Mouse (Mus musculus) C2C12 (cell line): ENCODE measurements at regions not wholly inside any gene's neighbourhood (a gene's known extent, or its start where the extent isn't known, plus 50 kb on each side); places are given as distances from the start of the nearest gene placed in this dataset.
A peak's percentile ranks its signal among the peaks of the same experiment; 100 is the strongest.

Source experiments
- H3K27me3 ChIP-seq: one replicate; pipeline ENCODE4 v1.6.1; 2011; ENCODE audit not compliant: control insufficient read depth, insufficient read depth, insufficient read length
- H3K36me3 ChIP-seq: one replicate; pipeline ENCODE4 v1.6.1; 2011; ENCODE audit not compliant: control insufficient read depth, insufficient read depth
- H3K4me3 ChIP-seq: one replicate; pipeline ENCODE4 v1.5.1; 2011; ENCODE audit warnings: mild to moderate bottlenecking, control low read depth; ENCODE audit not compliant: poor library complexity, insufficient read depth, severe bottlenecking
- H3K79me2 ChIP-seq: one replicate; pipeline ENCODE4 v1.6.1; 2011; ENCODE audit not compliant: control insufficient read depth, insufficient read depth
- H3K79me3 ChIP-seq: one replicate; pipeline ENCODE4 v1.6.1; 2011; ENCODE audit warnings: low read depth, control low read depth
- H3ac ChIP-seq: one replicate; pipeline ENCODE3; 2011; ENCODE audit warnings: low read depth; ENCODE audit not compliant: control insufficient read depth, insufficient read length
- CEBPB ChIP-seq: IDR thresholded peaks from one replicate; pipeline ENCODE4 v1.6.1; 2011; ENCODE audit warnings: low read depth, mild to moderate bottlenecking, control low read depth, moderate library complexity
- CTCF ChIP-seq: IDR thresholded peaks from one replicate; pipeline ENCODE4 v1.5.1; 2011; ENCODE audit not compliant: control insufficient read depth, insufficient read depth, insufficient read length
- FOSL1 ChIP-seq: IDR thresholded peaks from one replicate; pipeline ENCODE4 v1.8.0; 2011; ENCODE audit warnings: mild to moderate bottlenecking, low read length; ENCODE audit not compliant: poor library complexity, insufficient read depth, severe bottlenecking
- MAX ChIP-seq: IDR thresholded peaks from one replicate; pipeline ENCODE4 v1.6.1; 2011; ENCODE audit warnings: mild to moderate bottlenecking, control low read depth
- MYOD1 ChIP-seq: IDR thresholded peaks from one replicate; pipeline ENCODE4 v1.6.1; 2011; ENCODE audit warnings: low read depth; ENCODE audit not compliant: control insufficient read depth, insufficient read length
- MYOG ChIP-seq: IDR thresholded peaks from one replicate; pipeline ENCODE4 v1.6.1; 2011; ENCODE audit not compliant: control insufficient read depth, insufficient read length; ENCODE audit errors: extremely low read depth
- USF1 ChIP-seq: IDR thresholded peaks from one replicate; pipeline ENCODE4 v1.6.1; 2011; ENCODE audit warnings: low read depth, mild to moderate bottlenecking, control low read depth, moderate library complexity

DNA sequence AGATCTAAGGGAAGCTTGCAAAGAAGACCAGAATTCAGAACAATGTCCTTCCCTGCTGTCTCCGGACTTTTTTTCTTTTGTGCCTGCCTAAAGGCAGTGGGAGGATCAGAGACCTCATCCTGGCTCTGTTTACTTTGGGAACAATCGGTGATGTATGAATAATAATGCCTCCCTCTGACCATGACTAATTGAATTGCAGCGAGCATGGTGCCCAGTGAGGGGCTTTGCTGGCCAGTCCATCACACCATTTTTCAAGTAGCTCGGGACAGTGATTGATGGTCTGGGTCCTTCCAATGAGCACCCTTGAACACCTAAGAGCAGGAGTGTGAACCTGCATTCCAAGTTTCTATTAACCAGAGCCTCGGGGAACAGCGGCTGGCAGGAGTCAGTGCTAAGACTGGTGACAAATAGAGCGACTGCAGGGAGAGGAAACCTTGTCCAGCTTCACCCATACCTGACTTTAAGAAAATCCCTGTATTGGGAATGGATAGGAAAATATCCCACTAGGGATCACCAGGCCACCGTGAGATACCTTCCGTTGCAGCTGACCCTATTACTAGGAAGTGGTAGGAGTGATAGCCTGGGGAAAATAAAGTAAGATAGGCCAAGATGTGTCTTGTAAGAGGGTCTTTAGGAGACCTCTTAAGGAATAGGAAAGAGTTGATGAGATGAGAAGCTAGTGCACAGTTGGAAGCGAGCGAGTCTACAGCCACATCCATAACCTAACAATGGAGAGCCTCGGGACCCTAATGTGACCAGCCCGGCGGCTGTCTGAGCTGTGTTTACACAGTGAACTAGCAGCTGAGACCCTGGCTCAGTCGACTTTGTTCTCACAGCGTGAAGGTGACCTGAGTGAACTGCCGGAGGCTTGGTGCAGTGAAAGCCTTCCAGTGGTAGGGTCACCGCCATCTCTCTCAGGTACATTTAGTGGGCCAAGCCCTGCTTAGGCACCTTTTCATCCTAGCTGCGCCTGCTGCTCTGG lies 140.7 kb downstream of the Foxa2 start:
- Histone ChIP-seq H3K27me3 (no peaks in the 10 kb centered on the region), H3ac (no peak overlapping the region), H3K36me3 (no peaks in the 10 kb centered on the region), H3K79me3 (no peaks in the 10 kb centered on the region), H3K4me3 (no peak overlapping the region), H3K79me2 (no peaks in the 10 kb centered on the region)
- TF ChIP-seq USF1 (no peak), CEBPB (no peak), MYOD1 (no peak), CTCF (no peak)

DNA sequence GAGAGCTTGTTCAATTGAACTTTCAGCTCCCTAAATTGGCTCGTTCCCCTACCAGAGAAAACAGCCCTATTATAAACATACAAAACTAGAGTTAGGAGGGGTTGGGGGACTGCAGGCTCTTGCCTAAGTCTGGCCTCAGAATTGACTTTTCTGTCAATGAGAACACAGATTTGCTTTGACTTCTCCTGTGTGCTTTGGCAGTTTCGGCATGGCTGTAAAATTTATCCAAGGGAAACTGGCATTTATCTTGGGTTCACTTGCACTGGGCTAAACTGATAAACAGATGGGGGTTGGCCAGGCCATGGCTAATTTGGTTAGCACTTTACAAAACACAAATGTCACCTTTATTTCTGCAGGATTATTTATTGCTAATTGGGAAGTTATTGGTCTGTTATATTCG lies 141.7 kb downstream of the Foxa2 start:
- no peak for TF ChIP-seq MYOG
- TF ChIP-seq USF1, result no peak
- TF ChIP-seq CTCF, result no peak
- no peak for TF ChIP-seq MYOD1
- no peak for TF ChIP-seq MAX
- TF ChIP-seq FOSL1, result no peak
- no peak for TF ChIP-seq CEBPB
- no peak overlapping the region for H3K4me3 ChIP-seq

DNA sequence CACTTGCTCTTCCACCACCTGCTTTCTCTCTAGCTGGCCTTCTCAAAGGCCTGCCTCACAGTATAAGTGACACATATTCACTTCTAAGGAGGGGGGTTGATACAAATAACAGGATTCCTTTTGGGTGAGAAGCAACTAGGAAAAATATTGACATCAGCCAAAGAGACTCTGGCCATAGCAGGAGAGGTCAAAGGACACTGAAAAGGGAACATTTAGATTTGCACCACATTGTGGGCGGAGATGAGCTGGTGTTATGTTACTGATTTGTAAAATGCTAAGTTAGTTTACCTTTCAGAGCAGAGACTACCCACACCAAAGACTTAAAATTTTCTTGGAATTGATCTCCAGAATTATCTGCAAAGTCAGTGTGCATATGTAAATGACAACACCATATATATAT lies 147.5 kb downstream of the Foxa2 start:
- Histone ChIP-seq H3K27me3 (no peaks in the 10 kb centered on the region), H3K4me3 (no peak overlapping the region), H3K36me3 (no peaks in the 10 kb centered on the region), H3ac (no peak overlapping the region), H3K79me2 (no peaks in the 10 kb centered on the region), H3K79me3 (no peaks in the 10 kb centered on the region)
- TF ChIP-seq MYOG (no peak), CTCF (no peak), MYOD1 (no peak), FOSL1 (no peak), CEBPB (no peak), USF1 (no peak), MAX (no peak)

More for the DNA sequence above, 141.7 kb downstream of the Foxa2 start:
- no peaks in the 10 kb centered on the region for H3K27me3 ChIP-seq
- no peaks in the 10 kb centered on the region for H3K79me3 ChIP-seq
- H3ac ChIP-seq, result no peak overlapping the region
- H3K36me3 ChIP-seq, result no peaks in the 10 kb centered on the region
- H3K79me2 ChIP-seq, result no peaks in the 10 kb centered on the region

DNA sequence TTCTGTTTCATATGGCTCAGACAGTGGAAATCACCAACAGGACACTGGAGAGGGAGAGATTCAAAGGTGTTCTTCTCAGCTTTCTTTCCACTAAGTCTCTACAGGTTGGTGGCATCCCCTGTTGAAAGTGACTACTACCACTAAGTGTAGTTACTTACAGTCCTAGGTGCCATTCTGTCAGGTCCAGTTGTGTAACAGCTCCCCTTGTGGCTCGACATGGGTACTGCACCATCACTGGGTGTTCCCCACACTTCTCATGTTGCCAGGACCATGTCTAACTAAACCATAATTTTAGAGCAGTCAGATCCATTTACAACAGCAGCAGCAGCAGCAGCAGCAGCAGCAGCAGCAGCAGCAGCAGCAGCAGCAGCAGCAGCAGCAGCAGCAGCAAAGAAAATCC lies 151.1 kb downstream of the Foxa2 start:
- TF ChIP-seq CTCF (peak; percentile 70), MYOD1 (no peak)
- no peaks in the 10 kb centered on the region for H3K79me3 ChIP-seq
- H3ac ChIP-seq, result no peak overlapping the region
- no peaks in the 10 kb centered on the region for H3K36me3 ChIP-seq
- no peaks in the 10 kb centered on the region for H3K27me3 ChIP-seq
- no peak overlapping the region for H3K4me3 ChIP-seq
- H3K79me2 ChIP-seq, result no peaks in the 10 kb centered on the region

DNA sequence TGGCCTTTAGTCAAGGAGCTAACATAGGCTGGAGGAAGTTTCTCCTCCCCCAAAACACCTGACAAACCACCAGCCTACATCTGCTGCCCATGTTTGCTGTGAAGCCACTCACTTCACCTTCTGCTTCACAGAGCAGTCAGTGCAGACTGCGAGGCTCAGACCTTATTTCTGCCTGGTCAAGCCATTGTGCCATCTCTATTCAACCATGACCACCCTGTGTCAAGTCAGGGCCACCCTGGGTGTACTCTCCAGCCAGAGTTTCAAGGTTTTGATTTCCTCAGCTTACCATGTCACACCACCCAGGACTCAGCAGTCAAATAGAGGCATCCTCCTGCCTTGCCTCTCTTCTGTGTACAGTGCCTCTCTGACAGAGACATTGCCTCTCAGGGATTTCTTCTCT lies 152.6 kb downstream of the Foxa2 start:
- Histone ChIP-seq H3K4me3 (no peak overlapping the region), H3K79me2 (no peaks in the 10 kb centered on the region), H3K36me3 (no peaks in the 10 kb centered on the region), H3ac (no peak overlapping the region), H3K27me3 (no peaks in the 10 kb centered on the region), H3K79me3 (no peaks in the 10 kb centered on the region)
- no peak for TF ChIP-seq MAX
- no peak for TF ChIP-seq CEBPB
- TF ChIP-seq MYOD1, result no peak
- TF ChIP-seq FOSL1, result no peak
- no peak for TF ChIP-seq CTCF
- TF ChIP-seq USF1, result no peak
- no peak for TF ChIP-seq MYOG

DNA sequence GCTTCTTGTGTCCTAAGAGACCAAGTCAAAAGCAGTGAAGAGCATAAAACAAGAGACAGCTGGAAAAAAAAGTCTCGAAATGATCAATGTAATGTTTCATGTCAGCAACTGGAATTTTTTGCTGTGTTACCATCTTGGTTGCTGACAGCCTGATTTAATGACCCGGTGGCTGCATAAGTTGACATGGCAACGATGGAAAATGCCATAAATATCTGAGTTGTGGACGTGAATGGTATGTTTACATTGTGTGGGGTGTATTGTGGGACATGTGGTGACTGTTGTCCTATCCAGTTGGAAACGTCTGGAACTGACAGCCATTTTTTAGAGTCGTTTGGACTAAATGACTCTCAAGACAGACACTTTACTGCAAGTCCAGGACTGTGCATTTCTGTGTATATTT lies 160.6 kb downstream of the Foxa2 start:
- no peaks in the 10 kb centered on the region for H3K36me3 ChIP-seq
- no peak for TF ChIP-seq USF1
- TF ChIP-seq CEBPB, result no peak
- TF ChIP-seq MYOD1, result no peak
- TF ChIP-seq MAX, result no peak
- no peak for TF ChIP-seq FOSL1
- TF ChIP-seq MYOG, result no peak
- TF ChIP-seq CTCF, result no peak
- H3K79me3 ChIP-seq, result no peaks in the 10 kb centered on the region

More for the DNA sequence above, 160.6 kb downstream of the Foxa2 start:
- Histone ChIP-seq H3K79me2 (no peaks in the 10 kb centered on the region), H3ac (no peak overlapping the region), H3K4me3 (no peak overlapping the region), H3K27me3 (no peaks in the 10 kb centered on the region)
